Mouse (Mus musculus) natural killer cell, adult 2 months (primary cell): ENCODE results near the gene Bcas3.

Experiments used
- DNase-seq, 2 experiments: peaks; one replicate each; pipeline ENCODE4 v3.0.0; 2022; ENCODE audit warnings: low spot score in 2 of 2

Gene Bcas3

GRCm38 (mm10) chr11:85751171-85751570 is 398.2 kb downstream of the Bcas3 start:
- no peak for DNase-seq

DNA sequence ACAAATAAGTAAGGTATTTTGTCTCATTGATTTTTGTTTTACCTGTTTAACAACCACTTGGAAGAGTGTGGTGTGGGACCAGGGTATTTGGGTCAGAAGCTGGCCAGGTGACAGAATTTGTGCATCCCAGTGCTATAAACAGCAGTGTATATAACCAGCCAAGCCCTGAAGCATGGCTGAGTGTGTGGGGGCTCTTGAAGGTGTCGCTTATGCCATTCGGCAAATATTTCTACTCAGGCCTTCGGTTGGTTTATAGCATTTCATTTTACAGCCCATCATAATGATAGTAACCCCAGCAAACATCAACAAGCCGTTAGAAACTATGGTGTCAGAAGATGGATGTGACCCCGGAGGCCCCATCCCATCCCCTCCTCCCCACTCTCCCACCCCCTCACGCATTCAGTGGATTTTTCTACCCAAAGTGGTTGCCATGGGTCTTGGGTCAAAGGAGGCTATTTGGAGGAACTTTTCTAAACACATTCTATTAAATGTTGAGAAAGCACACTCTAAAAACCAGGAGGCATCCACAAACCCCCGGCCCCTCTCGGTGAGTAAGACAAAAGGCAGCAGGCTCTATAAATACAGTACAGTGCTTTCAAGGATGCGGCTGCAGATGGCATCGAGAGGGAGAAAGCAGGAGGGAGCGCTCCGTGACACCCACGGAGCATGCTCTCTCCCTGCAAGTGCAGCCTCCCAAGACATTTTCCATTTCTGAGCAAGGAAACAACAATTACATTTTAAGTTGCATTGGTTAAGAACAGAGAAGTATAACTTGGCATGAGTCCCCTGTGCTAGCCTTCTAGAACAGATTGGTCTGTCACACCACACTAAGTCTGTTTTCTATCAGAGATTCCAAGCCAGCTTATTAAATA is 401.9 kb downstream of the Bcas3 start:
- DNase-seq: no peak

- DNase-seq: no peak
Measured at GRCm38 (mm10) chr11:85755503-85756044, 402.6 kb downstream of the Bcas3 start.

GRCm38 (mm10) chr11:85758891-85759290 is 405.9 kb downstream of the Bcas3 start:
- no peak for DNase-seq

GRCm38 (mm10) chr11:85759634-85760439 is 406.9 kb downstream of the Bcas3 start:
- no peak for DNase-seq

GRCm38 (mm10) chr11:85760486-85761141 is 407.6 kb downstream of the Bcas3 start:
- DNase-seq: no peak

- no peak for DNase-seq
Measured at GRCm38 (mm10) chr11:85761170-85761569, 408.2 kb downstream of the Bcas3 start.

DNA sequence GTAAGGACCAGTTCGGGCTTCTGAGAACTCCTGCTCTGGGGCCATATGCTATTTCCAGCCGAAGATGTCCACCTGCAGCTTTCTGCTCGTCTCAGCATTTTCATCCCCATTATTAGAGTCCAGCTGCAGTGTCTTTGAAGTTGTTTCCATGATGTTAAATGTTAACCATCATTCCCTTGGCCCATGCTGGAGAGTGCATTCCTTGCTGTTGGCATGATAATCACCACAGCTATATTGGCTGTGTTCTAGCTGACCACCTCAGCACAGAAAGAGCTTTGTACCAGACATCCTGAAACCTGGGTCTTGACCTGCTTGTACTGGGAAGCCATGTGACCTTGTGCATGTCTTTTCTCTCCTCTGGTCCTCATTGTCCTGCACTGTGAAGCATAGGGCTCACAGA is 410.7 kb downstream of the Bcas3 start:
- DNase-seq: no peak

DNA sequence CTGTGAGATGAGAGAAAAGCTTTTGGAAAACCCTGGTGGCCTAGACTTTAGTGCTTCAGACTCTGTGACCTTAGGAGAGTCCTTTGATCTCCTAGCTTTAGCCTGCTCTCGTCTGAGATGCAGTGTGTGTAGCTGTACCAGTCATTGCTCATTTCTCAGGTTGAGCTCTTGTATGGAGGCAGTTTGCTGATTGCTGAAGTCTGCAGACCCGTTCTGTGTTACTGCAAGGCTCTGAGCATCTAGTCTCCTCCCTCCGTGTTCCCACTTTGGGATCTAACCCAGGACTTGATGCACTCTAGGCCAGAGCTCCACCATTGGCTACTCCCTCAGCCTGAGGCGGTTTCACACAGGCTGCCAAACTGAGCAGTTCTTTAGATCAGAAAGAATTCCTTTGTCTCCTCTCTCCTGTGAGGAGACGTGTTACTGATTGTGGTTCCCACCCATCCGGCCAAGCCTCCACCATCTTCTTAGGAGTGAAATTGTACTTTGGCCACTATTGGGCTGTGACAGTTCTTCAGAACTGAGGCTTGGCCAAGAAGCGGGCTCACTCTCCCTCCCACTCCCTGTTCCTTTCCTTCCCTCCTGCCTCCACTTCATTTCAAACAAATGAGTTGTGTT is 413.2 kb downstream of the Bcas3 start:
- no peak for DNase-seq

- DNase-seq: no peak
Measured at GRCm38 (mm10) chr11:85766811-85767210, 413.8 kb downstream of the Bcas3 start.

DNA sequence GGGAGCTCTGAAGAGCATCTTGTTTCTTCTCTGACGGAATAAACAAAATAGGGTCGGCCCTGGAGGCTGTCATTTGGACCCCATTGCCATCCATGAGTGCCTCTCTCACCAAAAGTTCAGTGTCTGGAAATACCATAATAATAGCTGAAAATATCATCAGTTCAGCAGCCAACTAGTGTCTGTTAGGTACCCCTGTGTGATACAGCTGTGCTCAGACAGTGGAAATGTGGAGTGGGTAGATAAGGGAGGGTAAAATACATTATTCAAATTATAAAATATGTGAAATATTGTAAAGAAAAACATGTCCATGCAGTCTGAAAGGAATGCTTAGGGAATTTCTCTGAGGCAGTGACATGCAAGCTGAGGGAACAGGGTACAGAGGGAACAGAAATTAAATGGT is 416.8 kb downstream of the Bcas3 start:
- no peak for DNase-seq

DNA sequence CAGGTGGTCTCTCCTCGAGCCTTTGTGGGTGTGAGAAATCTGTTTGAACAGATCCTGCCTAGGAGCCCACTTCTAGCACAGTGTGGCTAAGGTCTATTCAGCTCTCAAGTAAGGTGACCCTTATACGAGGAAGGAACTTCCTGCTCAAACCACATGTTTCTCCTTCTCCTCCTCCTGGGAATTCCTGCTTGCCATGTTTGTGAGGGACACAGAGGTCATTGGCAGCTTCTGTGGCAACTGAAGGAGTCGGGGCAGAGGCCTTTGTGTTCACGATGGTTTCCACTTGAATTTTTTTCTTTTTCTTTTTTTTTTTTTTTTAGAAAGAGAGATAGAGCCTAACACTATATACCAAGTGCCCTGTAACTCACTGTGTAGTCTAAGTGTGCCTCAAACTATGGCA is 420.4 kb downstream of the Bcas3 start:
- no peak for DNase-seq

- DNase-seq: no peak
Measured at GRCm38 (mm10) chr11:85774707-85775106, 421.7 kb downstream of the Bcas3 start.

- no peak for DNase-seq
Measured at GRCm38 (mm10) chr11:85775492-85775891, 422.5 kb downstream of the Bcas3 start.

DNA sequence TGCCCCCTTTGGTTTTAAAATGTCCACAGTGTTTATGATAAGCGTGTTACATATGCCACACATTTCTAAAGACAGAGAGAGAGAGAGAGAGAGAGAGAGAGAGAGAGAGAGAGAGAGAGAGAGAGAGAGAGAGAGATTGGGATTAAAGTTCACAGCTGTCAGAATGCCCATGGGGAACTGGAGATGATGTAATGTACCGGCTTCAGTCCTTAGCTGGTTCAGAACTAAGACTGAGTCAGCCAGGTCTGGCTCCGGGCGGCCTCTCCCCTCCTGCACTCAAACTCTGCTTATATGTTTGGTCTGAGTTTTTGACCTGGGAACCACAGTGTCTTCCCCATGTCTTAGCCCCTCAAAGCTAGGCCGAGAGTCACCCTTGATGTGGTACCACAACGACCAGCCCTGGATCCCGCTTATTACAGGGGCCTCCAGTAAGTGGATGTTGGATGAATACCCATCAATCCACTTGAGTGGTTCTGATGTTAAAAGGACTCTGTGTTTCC is 423.9 kb downstream of the Bcas3 start:
- DNase-seq: no peak

- no peak for DNase-seq
Measured at GRCm38 (mm10) chr11:85777950-85778349, 425.0 kb downstream of the Bcas3 start.

DNA sequence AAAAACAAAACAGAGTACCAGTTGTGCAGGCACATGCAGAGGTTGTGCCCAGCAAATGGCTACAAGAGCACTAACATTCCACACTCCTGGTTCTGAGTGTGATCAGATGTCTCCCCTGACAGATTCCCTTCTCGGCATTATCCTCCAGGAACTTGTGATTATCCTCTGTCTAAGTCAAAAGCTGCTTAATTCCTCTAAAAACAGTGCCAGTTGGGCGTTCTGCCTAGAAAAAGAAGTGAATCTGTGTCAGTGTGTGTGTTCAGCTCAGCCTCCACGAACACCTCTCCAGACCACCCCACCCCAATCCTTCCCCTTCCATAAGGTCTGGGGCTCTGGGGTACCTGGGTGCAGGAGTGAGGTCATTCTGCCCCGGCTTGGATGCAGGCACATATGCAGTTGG is 427.3 kb downstream of the Bcas3 start:
- DNase-seq: no peak

DNA sequence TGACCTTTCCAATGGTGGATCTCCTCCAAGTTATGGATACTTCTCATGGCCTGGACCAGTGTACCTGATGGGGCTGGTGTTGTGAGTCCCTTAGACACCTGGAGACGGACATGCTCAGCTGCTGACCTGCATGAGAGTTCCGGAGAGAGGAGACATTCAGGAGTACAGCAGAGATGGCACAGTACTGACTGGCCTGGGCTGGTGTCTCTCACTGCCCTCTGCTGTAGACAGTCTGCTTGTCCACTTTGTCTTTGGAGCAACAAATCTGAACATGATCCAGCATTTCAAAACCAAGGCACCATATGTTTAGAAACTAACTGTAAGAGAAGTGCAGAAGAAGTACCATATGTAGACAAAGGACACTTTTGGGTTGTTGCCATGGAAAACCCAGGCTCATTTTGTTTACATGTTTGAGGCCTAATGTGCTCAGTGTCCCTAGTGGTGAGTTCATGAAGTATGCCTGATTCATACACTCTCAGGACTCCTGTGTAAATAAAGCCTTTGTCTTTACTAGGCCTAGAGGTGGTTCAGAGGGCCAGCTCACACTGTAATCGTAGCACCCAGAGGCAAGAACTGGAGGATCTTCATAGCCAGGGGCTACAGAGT is 433.2 kb downstream of the Bcas3 start:
- DNase-seq: no peak

- no peak for DNase-seq
Measured at GRCm38 (mm10) chr11:85789750-85790149, 436.8 kb downstream of the Bcas3 start.

DNA sequence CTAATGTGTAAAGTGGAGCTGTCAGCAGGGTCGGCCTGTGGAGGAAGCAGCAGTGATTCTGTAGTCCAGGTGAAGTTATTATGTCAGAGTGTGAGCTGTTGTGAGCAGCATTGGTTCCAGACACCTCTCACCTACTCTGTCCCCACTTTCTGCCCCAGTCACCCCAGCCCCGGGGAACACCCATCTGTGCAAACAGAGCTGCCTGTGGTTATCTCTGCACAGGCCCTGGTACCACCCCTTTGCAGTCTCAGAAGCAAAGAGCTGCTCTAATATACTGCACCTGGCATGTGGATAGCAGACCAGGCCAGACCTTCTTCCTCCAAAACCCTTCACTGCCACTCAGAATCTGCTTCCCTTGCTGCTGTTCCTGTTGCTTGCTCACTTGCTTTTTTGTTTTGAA is 437.3 kb downstream of the Bcas3 start:
- no peak for DNase-seq

DNA sequence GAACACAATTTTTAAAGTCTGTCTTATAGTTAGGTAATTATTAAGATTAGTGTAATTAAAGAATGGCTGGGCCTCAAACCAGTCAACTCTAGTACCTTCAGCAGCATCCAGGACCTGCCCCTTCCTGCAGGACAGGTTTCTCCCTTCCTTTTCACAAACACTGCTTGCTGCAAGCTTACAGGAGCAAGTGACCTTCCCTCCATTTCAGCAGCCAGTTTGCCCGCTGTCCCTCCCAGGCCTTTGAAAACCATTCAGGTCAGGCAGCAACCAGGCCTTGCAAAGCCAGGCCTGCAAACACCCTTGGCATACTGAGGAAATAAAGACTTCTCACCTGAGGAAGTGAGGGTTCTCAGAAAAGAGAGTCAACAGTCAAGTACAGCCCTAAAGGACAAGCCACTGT is 438.2 kb downstream of the Bcas3 start:
- DNase-seq: no peak
